Mouse (Mus musculus): ENCODE results near the gene Zbtb32.

DNA sequence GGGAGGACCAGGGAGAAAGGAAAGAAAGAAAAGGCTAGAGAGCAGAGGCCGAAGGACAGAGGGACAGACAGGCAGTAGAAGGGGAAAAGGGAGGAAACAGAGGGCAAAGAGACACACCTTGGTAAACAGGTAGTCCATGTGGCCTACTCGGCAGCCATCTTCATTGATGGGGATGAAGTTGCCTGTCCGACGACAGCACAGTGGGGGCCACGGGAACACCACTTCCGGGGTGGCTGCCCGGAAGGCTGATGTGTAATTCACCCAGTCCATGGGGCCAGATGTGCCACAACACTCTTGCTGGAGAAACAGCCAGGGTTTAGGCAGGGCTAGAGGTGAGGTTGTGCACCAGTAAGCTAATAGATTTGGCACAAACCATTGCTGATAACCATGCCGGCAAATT is 6.2 kb upstream of the Zbtb32 start:
- TF ChIP-seq CTCF (IDR thresholded peaks at IDR 0.05 in 2 of 3, conservative IDR thresholded peaks at IDR 0.05 in 1 of 3; ENCODE audit: control insufficient read depth in 1 of 3, insufficient read depth in 1 of 3, low read depth in 2 of 3, low read length in 3 of 3, poor library complexity in 1 of 3, severe bottlenecking in 1 of 3) = no peak
- no peak for TF ChIP-seq NRF1 (IDR thresholded peaks at IDR 0.05; ENCODE audit: insufficient read depth, low read depth, low read length, poor library complexity, severe bottlenecking)
- TF ChIP-seq CHD2 (IDR thresholded peaks at IDR 0.05; ENCODE audit: low read length) = no peak
- TF ChIP-seq GATA1 (IDR thresholded peaks at IDR 0.05; ENCODE audit: low read depth, low read length) = no peak
- TF ChIP-seq KAT2A (conservative IDR thresholded peaks at IDR 0.05; ENCODE audit: low read depth, low read length) = no peak
- no peak for TF ChIP-seq USF1 (IDR thresholded peaks at IDR 0.05; ENCODE audit: low read depth, low read length)
